Mouse (Mus musculus): Measurements from ENCODE around the gene Celsr1. TPM values are rescaled to one million over a fixed set of nuclear protein-coding genes. Genes with fewer than 3 reads are reported as not detected.

Celsr1 gene
- 1.1 and 1.3 TPM in 2 replicates for polyA plus RNA-seq (2015; fragmentation: Nextera tagmentation; extraction: Ambion mirVana)

DNA sequence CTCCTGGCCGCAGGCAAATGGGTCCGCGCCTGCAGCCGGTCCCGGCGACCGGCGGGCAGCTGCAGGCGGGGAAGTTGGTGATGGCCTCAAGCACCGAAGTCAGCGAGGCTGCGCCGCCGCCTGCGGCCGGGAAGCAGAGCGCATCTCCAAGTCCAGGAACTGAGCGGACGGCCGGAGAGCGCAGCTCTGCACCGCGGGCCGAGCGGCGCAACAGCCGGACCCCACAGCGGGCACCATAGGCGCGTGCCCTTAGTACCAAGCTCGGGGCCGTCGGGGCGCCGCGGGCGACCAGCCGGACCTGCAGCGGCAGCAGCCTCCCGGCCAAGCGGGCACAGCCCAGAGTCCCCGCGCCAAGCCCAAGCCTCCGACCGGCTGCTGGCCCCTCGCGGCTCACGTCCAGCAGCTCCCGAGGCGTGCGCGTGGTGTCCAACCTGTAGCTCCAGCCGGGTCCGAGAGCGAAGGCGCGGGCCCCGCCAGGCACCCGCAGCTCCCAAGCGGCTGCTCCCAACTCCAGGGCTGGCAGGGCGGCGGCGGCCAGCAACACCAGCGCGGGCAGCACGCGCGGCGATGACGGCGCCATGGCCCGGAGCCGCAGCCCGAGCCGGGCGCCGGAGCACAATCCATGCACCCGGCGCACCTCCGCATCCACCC lies at the start of gene Celsr1:
Celsr1 (minus strand) TSS at position 587 of the 651 bp plus-strand sequence.
- Histone ChIP-seq H3K9ac (ENCODE audit: low read depth, low read length) (peak within 1 kb of the TSS; percentile 54), H3K4me2 (ENCODE audit: low read length) (peak within 1 kb of the TSS; percentile 58), H3K4me3 (ENCODE audit: low read depth, low read length) (peak within 1 kb of the TSS; percentile 47), H3K27ac (ENCODE audit: low read length) (peak within 1 kb of the TSS; percentile 5; the same call in 1 of the 2 replicates), H3K9me3 (replicated peaks; ENCODE audit: control insufficient read depth, low read length, poor library complexity, severe bottlenecking) (no peaks in the 10 kb centered on the region; the same call in 1 of the 2 replicates), H3K36me3 (ENCODE audit: control insufficient read depth, insufficient read depth, low read length) (no peaks in the 10 kb centered on the region), H3K27me3 (ENCODE audit: control insufficient read depth, insufficient read depth, low read depth, low read length) (peaks cover 35% of the 10 kb centered on the region), H3K4me1 (ENCODE audit: control insufficient read depth, insufficient read depth, low read length) (peaks cover 21% of the 10 kb centered on the region)
- under 1% methylated on average over 75 of the region's 80 CpGs for WGBS
- 0 out of 2 replicates have a peak, but pooled peaks have one; percentile 26 for ATAC-seq

DNA sequence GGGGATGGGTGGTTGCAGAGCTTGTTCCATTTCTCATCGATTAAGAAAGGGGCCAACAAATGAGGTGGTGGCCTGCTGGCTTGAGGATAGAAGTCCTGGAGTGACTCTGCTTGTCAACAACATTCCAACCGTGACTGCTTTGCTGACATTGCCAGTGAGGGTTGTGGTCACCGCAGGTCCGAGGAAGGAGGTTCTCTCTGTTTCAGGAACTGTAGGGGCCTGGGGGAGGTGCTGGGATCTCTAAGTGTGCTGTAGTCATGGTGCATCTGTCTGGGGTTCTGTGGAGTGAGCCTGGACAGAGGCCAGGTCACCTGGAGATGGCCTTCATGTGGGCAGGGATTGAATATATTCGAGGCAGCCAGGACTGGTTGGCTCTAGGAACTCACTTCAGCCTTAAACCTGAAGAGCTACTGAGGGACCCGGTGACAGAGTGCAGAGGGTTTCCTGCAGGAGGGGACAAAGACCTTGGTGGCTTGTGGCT lies 49.7 kb upstream of the Celsr1 start:
- Histone ChIP-seq H3K27ac (ENCODE audit: low read length) (no peak overlapping the region), H3K9me3 (replicated peaks; ENCODE audit: control insufficient read depth, low read length, poor library complexity, severe bottlenecking) (no peaks in the 10 kb centered on the region), H3K9ac (ENCODE audit: low read depth, low read length) (no peak overlapping the region), H3K4me3 (ENCODE audit: low read depth, low read length) (no peak overlapping the region), H3K36me3 (ENCODE audit: control insufficient read depth, insufficient read depth, low read length) (no peaks in the 10 kb centered on the region), H3K27me3 (ENCODE audit: control insufficient read depth, insufficient read depth, low read depth, low read length) (no peaks in the 10 kb centered on the region), H3K4me2 (ENCODE audit: low read length) (no peak overlapping the region), H3K4me1 (ENCODE audit: control insufficient read depth, insufficient read depth, low read length) (peaks cover 62% of the 10 kb centered on the region)
- ATAC-seq = no peak
- 45% methylated on average over 6 of the region's 6 CpGs for WGBS

DNA sequence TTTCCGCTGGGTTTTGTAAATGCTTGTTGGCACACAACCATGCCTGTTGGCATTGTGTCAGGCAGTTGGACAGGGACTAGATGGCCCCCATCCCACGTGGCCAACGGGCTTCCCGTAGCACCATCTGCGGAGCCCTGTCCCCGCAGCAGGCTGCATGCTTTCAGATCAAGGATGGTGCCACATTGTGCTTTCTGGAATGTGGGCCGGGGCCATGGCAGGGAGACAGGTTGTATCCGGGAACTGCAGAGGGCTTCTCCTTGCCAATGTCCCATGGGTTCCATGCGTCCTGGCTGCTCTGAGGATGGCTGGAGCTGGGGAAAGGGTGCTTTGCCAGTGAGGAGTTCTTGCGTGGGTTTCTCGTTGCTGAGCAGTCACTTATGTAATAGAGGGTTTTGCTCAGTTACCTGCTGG lies 49.0 kb upstream of the Celsr1 start:
- ATAC-seq = no peak
- 80% methylated on average over 11 of the region's 11 CpGs for WGBS
- Histone ChIP-seq H3K27me3 (ENCODE audit: control insufficient read depth, insufficient read depth, low read depth, low read length) (no peaks in the 10 kb centered on the region), H3K36me3 (ENCODE audit: control insufficient read depth, insufficient read depth, low read length) (no peaks in the 10 kb centered on the region), H3K27ac (ENCODE audit: low read length) (no peak overlapping the region), H3K9me3 (replicated peaks; ENCODE audit: control insufficient read depth, low read length, poor library complexity, severe bottlenecking) (no peaks in the 10 kb centered on the region), H3K4me3 (ENCODE audit: low read depth, low read length) (no peak overlapping the region), H3K4me2 (ENCODE audit: low read length) (no peak overlapping the region), H3K4me1 (ENCODE audit: control insufficient read depth, insufficient read depth, low read length) (peaks cover 56% of the 10 kb centered on the region), H3K9ac (ENCODE audit: low read depth, low read length) (no peak overlapping the region)

DNA sequence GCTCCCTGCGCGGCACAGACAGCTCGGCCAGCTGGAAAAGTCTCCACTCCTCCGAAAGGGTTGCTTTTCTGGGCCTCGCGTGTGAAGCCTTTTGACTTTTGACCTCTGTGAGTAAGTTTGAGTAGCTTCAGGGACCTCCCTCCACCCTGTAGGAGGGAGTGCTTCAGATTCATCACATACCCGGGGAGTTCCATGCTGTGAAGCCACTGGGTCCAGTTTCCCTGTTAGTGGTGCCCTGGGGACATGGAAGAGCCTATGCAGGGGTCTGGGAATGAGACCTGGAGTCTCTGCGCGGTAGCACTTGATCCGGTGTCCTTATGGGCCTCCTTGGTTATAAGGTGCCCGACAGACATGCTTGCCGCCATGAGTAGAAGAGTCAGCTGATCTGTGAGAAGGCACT lies 48.1 kb upstream of the Celsr1 start:
- 44% methylated on average over 12 of the region's 12 CpGs for WGBS
- no peak for ATAC-seq
- peaks cover 47% of the 10 kb centered on the region for H3K4me1 ChIP-seq (ENCODE audit: control insufficient read depth, insufficient read depth, low read length)
- no peak overlapping the region for H3K9ac ChIP-seq (ENCODE audit: low read depth, low read length)
- H3K4me2 ChIP-seq (ENCODE audit: low read length) = no peak overlapping the region
- H3K36me3 ChIP-seq (ENCODE audit: control insufficient read depth, insufficient read depth, low read length) = no peaks in the 10 kb centered on the region
- no peaks in the 10 kb centered on the region for H3K27me3 ChIP-seq (ENCODE audit: control insufficient read depth, insufficient read depth, low read depth, low read length)
- H3K9me3 ChIP-seq (replicated peaks; ENCODE audit: control insufficient read depth, low read length, poor library complexity, severe bottlenecking) = no peaks in the 10 kb centered on the region
- no peak overlapping the region for H3K27ac ChIP-seq (ENCODE audit: low read length)
- no peak overlapping the region for H3K4me3 ChIP-seq (ENCODE audit: low read depth, low read length)

DNA sequence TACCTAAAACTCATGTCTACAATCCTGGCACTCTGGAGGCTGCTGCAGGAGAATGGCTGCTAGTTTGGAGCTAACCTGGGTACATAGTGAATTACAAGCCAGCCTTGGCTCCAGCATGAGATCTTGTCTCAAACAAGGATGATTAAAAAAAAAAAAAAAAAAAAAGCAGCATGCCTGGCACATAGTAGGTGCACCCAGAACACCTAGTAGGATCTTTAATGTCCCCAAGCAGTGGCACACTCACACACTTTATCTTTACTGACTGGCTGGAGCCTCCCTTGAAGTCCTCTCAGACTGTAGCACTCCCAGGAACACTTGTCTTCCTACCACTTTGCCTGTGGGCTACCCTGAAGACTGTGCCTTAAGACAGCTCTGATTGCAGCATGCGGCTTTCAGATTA lies 46.8 kb upstream of the Celsr1 start:
- H3K36me3 ChIP-seq (ENCODE audit: control insufficient read depth, insufficient read depth, low read length) = no peaks in the 10 kb centered on the region
- no peaks in the 10 kb centered on the region for H3K9me3 ChIP-seq (replicated peaks; ENCODE audit: control insufficient read depth, low read length, poor library complexity, severe bottlenecking)
- no peak overlapping the region for H3K4me2 ChIP-seq (ENCODE audit: low read length)
- no peak overlapping the region for H3K4me3 ChIP-seq (ENCODE audit: low read depth, low read length)
- peaks cover 34% of the 10 kb centered on the region for H3K4me1 ChIP-seq (ENCODE audit: control insufficient read depth, insufficient read depth, low read length)
- no peak for ATAC-seq
- WGBS = 89% methylated on average over 1 of the region's 1 CpGs
- no peaks in the 10 kb centered on the region for H3K27me3 ChIP-seq (ENCODE audit: control insufficient read depth, insufficient read depth, low read depth, low read length)
- no peak overlapping the region for H3K27ac ChIP-seq (ENCODE audit: low read length)
- no peak overlapping the region for H3K9ac ChIP-seq (ENCODE audit: low read depth, low read length)

DNA sequence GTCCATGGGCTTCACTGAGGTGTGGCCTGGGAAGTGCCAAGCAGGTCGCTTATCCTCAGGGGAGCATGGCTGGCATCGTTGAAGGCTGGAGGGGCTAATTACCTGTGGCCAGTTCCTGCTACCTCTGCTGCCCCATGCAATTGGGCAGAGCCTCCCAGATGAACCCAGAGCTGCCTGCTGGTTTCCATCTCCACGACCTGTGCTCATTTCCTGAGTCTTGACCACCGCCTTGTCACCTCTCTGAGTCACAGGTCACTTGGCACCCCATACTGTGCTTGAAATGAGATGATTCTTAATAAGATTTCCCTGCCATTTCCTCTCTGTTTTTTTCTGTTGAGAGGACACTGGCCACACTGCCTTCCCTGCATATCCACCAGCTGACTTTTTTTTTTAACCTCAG lies 46.3 kb upstream of the Celsr1 start:
- no peak overlapping the region for H3K9ac ChIP-seq (ENCODE audit: low read depth, low read length)
- no peaks in the 10 kb centered on the region for H3K9me3 ChIP-seq (replicated peaks; ENCODE audit: control insufficient read depth, low read length, poor library complexity, severe bottlenecking)
- H3K4me3 ChIP-seq (ENCODE audit: low read depth, low read length) = no peak overlapping the region
- H3K4me2 ChIP-seq (ENCODE audit: low read length) = no peak overlapping the region
- ATAC-seq = no peak
- no peaks in the 10 kb centered on the region for H3K27me3 ChIP-seq (ENCODE audit: control insufficient read depth, insufficient read depth, low read depth, low read length)
- peaks cover 30% of the 10 kb centered on the region for H3K4me1 ChIP-seq (ENCODE audit: control insufficient read depth, insufficient read depth, low read length)
- no peak overlapping the region for H3K27ac ChIP-seq (ENCODE audit: low read length)
- no peaks in the 10 kb centered on the region for H3K36me3 ChIP-seq (ENCODE audit: control insufficient read depth, insufficient read depth, low read length)
- 80% methylated on average over 4 of the region's 4 CpGs for WGBS

DNA sequence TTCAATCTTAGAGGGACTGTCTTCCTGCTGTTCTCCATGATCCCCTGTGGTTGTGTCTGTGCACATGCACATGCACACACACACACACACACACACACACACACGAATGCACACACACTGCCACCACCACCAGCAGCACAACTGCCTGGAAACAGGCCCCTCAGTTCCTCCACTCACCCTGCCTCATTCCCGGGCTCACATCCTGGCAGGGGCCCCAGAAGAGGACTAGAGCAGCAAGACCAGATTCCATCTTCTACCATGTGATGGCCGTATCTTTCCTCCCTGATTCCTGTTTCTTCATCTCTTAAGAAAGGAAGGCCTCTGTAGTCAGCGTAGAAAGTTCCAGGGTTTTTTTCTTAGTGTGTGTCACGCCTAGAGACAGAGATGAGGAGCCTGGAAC lies 45.9 kb upstream of the Celsr1 start:
- ATAC-seq = no peak
- H3K27me3 ChIP-seq (ENCODE audit: control insufficient read depth, insufficient read depth, low read depth, low read length) = no peaks in the 10 kb centered on the region
- H3K9ac ChIP-seq (ENCODE audit: low read depth, low read length) = no peak overlapping the region
- H3K4me2 ChIP-seq (ENCODE audit: low read length) = no peak overlapping the region
- H3K27ac ChIP-seq (ENCODE audit: low read length) = no peak overlapping the region
- H3K4me1 ChIP-seq (ENCODE audit: control insufficient read depth, insufficient read depth, low read length) = peaks cover 28% of the 10 kb centered on the region
- no peaks in the 10 kb centered on the region for H3K9me3 ChIP-seq (replicated peaks; ENCODE audit: control insufficient read depth, low read length, poor library complexity, severe bottlenecking)
- no peaks in the 10 kb centered on the region for H3K36me3 ChIP-seq (ENCODE audit: control insufficient read depth, insufficient read depth, low read length)
- 77% methylated on average over 5 of the region's 5 CpGs for WGBS
- no peak overlapping the region for H3K4me3 ChIP-seq (ENCODE audit: low read depth, low read length)

DNA sequence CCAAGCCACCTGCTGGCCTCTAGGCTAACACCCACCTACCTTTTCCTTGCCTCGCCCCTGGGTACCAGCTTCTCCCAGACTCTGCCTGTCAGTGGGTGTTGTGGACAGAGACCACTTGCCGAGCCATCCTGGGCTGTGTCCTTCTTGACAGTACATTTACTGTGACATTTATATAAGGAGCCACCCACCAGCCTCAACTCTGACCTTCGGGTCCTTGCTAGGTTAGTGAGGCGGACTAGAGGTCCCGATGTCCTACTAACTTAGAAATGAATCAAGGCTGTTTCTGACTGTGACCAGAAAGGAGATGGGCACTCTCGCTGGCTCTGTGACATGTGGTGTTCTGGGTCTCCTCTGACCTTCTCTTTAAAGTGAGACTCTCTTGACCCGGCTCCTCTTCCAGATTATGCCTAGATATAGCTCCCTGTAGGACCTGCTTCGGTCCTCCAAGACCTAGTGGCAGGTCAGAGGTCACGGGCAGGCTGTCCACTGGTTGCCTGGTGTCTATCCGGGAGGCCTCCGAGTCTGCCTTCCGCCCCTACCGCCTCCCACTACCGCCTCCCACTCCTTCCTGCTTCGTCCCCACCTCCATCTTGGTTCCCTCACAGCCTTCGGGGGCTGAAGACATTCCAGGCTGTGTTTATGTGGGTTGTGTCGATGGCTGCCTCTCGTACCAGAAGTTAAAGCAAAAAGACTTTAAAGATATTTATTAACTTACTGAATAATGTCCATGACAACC lies 45.1 kb upstream of the Celsr1 start:
- no peak overlapping the region for H3K27ac ChIP-seq (ENCODE audit: low read length)
- no peaks in the 10 kb centered on the region for H3K27me3 ChIP-seq (ENCODE audit: control insufficient read depth, insufficient read depth, low read depth, low read length)
- no peak overlapping the region for H3K4me2 ChIP-seq (ENCODE audit: low read length)
- H3K9ac ChIP-seq (ENCODE audit: low read depth, low read length) = no peak overlapping the region
- no peaks in the 10 kb centered on the region for H3K9me3 ChIP-seq (replicated peaks; ENCODE audit: control insufficient read depth, low read length, poor library complexity, severe bottlenecking)
- H3K4me1 ChIP-seq (ENCODE audit: control insufficient read depth, insufficient read depth, low read length) = peaks cover 23% of the 10 kb centered on the region
- H3K36me3 ChIP-seq (ENCODE audit: control insufficient read depth, insufficient read depth, low read length) = no peaks in the 10 kb centered on the region
- no peak for ATAC-seq
- no peak overlapping the region for H3K4me3 ChIP-seq (ENCODE audit: low read depth, low read length)
- WGBS = 78% methylated on average over 18 of the region's 18 CpGs

DNA sequence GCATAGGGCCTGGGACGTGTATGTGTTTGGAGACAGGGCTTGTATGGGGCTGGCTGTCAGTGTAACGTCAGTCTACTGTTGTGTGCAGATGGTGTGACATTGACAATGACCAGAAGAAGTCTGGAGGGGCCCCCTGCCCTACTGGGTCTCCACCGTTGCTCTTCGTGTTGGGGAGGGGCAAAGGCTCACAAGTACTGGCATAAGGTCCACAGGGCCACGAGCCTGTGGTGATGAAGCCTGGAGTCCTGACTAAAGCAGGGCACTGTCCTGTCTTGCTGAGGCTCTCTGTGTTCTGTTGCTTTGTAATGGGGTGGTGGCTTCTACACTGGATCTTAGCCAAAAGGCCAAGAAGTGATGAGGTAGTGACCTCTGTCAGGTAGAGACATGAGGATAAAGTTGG lies 44.4 kb upstream of the Celsr1 start:
- H3K36me3 ChIP-seq (ENCODE audit: control insufficient read depth, insufficient read depth, low read length) = no peaks in the 10 kb centered on the region
- no peak overlapping the region for H3K27ac ChIP-seq (ENCODE audit: low read length)
- peaks cover 16% of the 10 kb centered on the region for H3K4me1 ChIP-seq (ENCODE audit: control insufficient read depth, insufficient read depth, low read length)
- no peak overlapping the region for H3K4me3 ChIP-seq (ENCODE audit: low read depth, low read length)
- H3K4me2 ChIP-seq (ENCODE audit: low read length) = no peak overlapping the region
- H3K9ac ChIP-seq (ENCODE audit: low read depth, low read length) = no peak overlapping the region
- no peaks in the 10 kb centered on the region for H3K27me3 ChIP-seq (ENCODE audit: control insufficient read depth, insufficient read depth, low read depth, low read length)
- ATAC-seq = no peak
- H3K9me3 ChIP-seq (replicated peaks; ENCODE audit: control insufficient read depth, low read length, poor library complexity, severe bottlenecking) = no peaks in the 10 kb centered on the region
- WGBS = 87% methylated on average over 5 of the region's 5 CpGs
